In genomic region chr3:147249466-147249865, GRCm38 (mm10) we compare ENCODE assay signal across 21 mouse cellular contexts.
"Had no signal": no experiment of that assay in that cellular context is flagged by ENCODE, and none has a peak within 500 bp of the region (broad histone marks: within the 10 kb centered on the region; RNA-seq: fewer than 3 reads in every experiment).

No protein-coding gene starts in this region.

- DNase-seq: heart, postnatal 10 days; heart, postnatal 14 days; heart, postnatal 36 days; heart, postnatal 4 days; kidney, adult 11 months; kidney, adult 18-20 months; kidney, adult 2 months; kidney, adult 8-10 months; kidney, adult 9 months; kidney, postnatal 10 days; kidney, postnatal 14 days; kidney, postnatal 25 days; kidney, postnatal 36 days; kidney, postnatal 4 days; layer of hippocampus, postnatal 36 days had no signal

- ATAC-seq: hindbrain, embryonic 16.5 days; hindbrain, postnatal 0 days; inflammation-experienced regulatory T-cells, adult 6 months; intestine, embryonic 15.5 days; intestine, embryonic 16.5 days; intestine, postnatal 0 days had no signal
